ENCODE assay signal across 13 mouse cellular contexts in the genomic region with DNA sequence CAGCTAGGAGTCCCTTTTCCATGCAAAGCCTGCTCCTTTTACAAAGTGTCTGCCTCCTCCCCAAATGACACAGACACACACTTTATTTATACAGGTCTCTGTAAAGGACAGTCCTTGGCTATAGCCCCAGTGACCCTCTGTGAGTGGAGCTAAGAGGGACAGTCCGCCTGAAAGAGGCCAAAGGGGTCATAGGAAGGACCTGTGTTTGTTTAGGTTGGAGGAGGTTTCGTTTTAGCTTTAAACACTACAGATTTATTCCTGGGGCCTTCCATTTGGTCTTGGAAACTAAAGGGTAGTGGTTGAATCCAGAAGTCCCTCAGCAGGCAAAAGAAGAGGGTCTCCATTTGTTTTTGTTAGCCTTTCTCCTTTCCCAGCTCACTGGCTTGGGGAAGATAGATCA. TPM values are rescaled to one million over a fixed set of nuclear protein-coding genes. Genes with fewer than 3 reads are reported as not detected.
DNase-seq lines count a peak whose midpoint lies in the region; ATAC-seq lines count a peak whose summit lies in the region.
"Had no signal": no experiment of that assay in that cellular context is flagged by ENCODE, and none has a peak within 500 bp of the region (broad histone marks: within the 10 kb centered on the region; RNA-seq: fewer than 3 reads in every experiment).

No protein-coding gene starts in this region.

- no peaks in the 10 kb centered on the region for H3K36me3 ChIP-seq in kidney, embryonic 16.5 days (ENCODE audit: insufficient read depth, low read length)
- H3K36me3 ChIP-seq in hindbrain, embryonic 11.5 days (ENCODE audit: control insufficient read depth, insufficient read depth, low read length), result no peaks in the 10 kb centered on the region
- H3K36me3 ChIP-seq in midbrain, embryonic 13.5 days, result no peaks in the 10 kb centered on the region; the same call in 1 of the 2 replicates

- peak overlapping the region; percentile 90 for H3K4me2 ChIP-seq in kidney, embryonic 16.5 days (replicated peaks; ENCODE audit: low read depth, low read length)
- no peak overlapping the region for H3K4me2 ChIP-seq in hindbrain, embryonic 11.5 days (replicated peaks; ENCODE audit: low read depth, low read length)
- peak overlapping the region; percentile 68 for H3K4me2 ChIP-seq in midbrain, embryonic 13.5 days (replicated peaks)

- H3K9ac ChIP-seq in kidney, embryonic 16.5 days (replicated peaks; ENCODE audit: low read length), result peak overlapping the region; percentile 70
- no peak overlapping the region for H3K9ac ChIP-seq in hindbrain, embryonic 11.5 days (ENCODE audit: low read depth, low read length)
- peak overlapping the region; percentile 80 for H3K9ac ChIP-seq in midbrain, embryonic 13.5 days (replicated peaks)

- peaks cover 11% of the 10 kb centered on the region; the same call in 1 of the 2 replicates for H3K4me1 ChIP-seq in kidney, embryonic 16.5 days (ENCODE audit: insufficient read depth, low read length)
- peaks cover 2% of the 10 kb centered on the region; the same call in 1 of the 2 replicates for H3K4me1 ChIP-seq in hindbrain, embryonic 11.5 days (replicated peaks; ENCODE audit: control insufficient read depth, insufficient read depth, low read length)
- peaks cover 30% of the 10 kb centered on the region for H3K4me1 ChIP-seq in midbrain, embryonic 13.5 days (replicated peaks)

- peak overlapping the region; percentile 55 for H3K4me3 ChIP-seq in kidney, embryonic 16.5 days (ENCODE audit: low read length)
- H3K4me3 ChIP-seq in hindbrain, embryonic 11.5 days (ENCODE audit: low read depth, low read length), result peak overlapping the region; percentile 19; the same call in 1 of the 2 replicates
- peak overlapping the region; percentile 48 for H3K4me3 ChIP-seq in midbrain, embryonic 13.5 days (replicated peaks)

- DNase-seq in embryo, embryonic 10.5 days (ENCODE audit: low spot score), result peak; percentile 36
- no peak for DNase-seq in embryo, embryonic 10 days (ENCODE audit: low spot score)
- DNase-seq in kidney, postnatal 25 days, result no peak
- DNase-seq in hindbrain, embryonic 11.5 days (ENCODE audit: low spot score), result peak; percentile 31
- DNase-seq in urinary bladder, adult 2 months (ENCODE audit: low spot score), result no peak
- no peak for DNase-seq in cerebellum, adult 9-11 months
- DNase-seq: adrenal gland, postnatal 10 days; lung, postnatal 36 days; spleen, adult 18-20 months had no signal

- peak overlapping the region; percentile 81; the same call in 1 of the 2 replicates for H3K27ac ChIP-seq in kidney, embryonic 16.5 days (ENCODE audit: low read length)
- no peak overlapping the region for H3K27ac ChIP-seq in hindbrain, embryonic 11.5 days (ENCODE audit: low read depth, low read length)
- H3K27ac ChIP-seq in midbrain, embryonic 13.5 days, result peak overlapping the region; percentile 86

- ATAC-seq in kidney, embryonic 16.5 days (ENCODE audit: low FRiP score, low TSS enrichment), result no peak
- ATAC-seq in hindbrain, embryonic 11.5 days (ENCODE audit: low FRiP score), result no peak
- ATAC-seq in midbrain, embryonic 13.5 days, result no peak
- ATAC-seq: intestine, embryonic 16.5 days had no signal

- no peaks in the 10 kb centered on the region for H3K9me3 ChIP-seq in kidney, embryonic 16.5 days (ENCODE audit: low read length)
- no peaks in the 10 kb centered on the region for H3K9me3 ChIP-seq in hindbrain, embryonic 11.5 days (ENCODE audit: control insufficient read depth, low read length)
- no peaks in the 10 kb centered on the region for H3K9me3 ChIP-seq in midbrain, embryonic 13.5 days

- 28% methylated on average over 2 of the region's 2 CpGs for WGBS in kidney, embryonic 16.5 days
- 2% methylated on average over 2 of the region's 2 CpGs for WGBS in hindbrain, embryonic 11.5 days
- 13% methylated on average over 2 of the region's 2 CpGs for WGBS in midbrain, embryonic 13.5 days

- peaks cover 83% of the 10 kb centered on the region for H3K27me3 ChIP-seq in kidney, embryonic 16.5 days (ENCODE audit: insufficient read depth, low read length)
- peaks cover 64% of the 10 kb centered on the region for H3K27me3 ChIP-seq in hindbrain, embryonic 11.5 days (ENCODE audit: control insufficient read depth, insufficient read depth, low read length)
- H3K27me3 ChIP-seq in midbrain, embryonic 13.5 days, result peaks cover 100% of the 10 kb centered on the region

RNA-seq across cellular contexts. Expression of gene 4930412O13Rik, which starts 7.3 kb away (rescaled TPM):
- polyA plus RNA-seq in kidney, embryonic 16.5 days (2015; fragmentation: Nextera tagmentation; extraction: Ambion mirVana), result 2.8 and 3.2 TPM in 2 replicates
- 0.24 and 0.71 TPM in 2 replicates for polyA plus RNA-seq in hindbrain, embryonic 11.5 days (2014; fragmentation: Nextera tagmentation; extraction: Ambion mirVana)
- 1.7 and 3.9 TPM in 2 replicates for polyA plus RNA-seq in midbrain, embryonic 13.5 days (2015; fragmentation: Nextera tagmentation; extraction: Ambion mirVana)
- 12.3 and 23.2 TPM in 2 replicates for polyA plus RNA-seq in urinary bladder, adult 2 months (2012; rRNA removed)
- polyA plus RNA-seq: intestine, embryonic 16.5 days; liver, adult 2 months had no signal

RNA-seq across cellular contexts. Expression of gene 9230102O04Rik, which starts 15.6 kb away (rescaled TPM):
- 6.7 and 7.2 TPM in 2 replicates for polyA plus RNA-seq in kidney, embryonic 16.5 days (2015; fragmentation: Nextera tagmentation; extraction: Ambion mirVana)
- polyA plus RNA-seq in hindbrain, embryonic 11.5 days (2014; fragmentation: Nextera tagmentation; extraction: Ambion mirVana), result 1.6 and 3.3 TPM in 2 replicates
- 3.5 and 5.3 TPM in 2 replicates for polyA plus RNA-seq in midbrain, embryonic 13.5 days (2015; fragmentation: Nextera tagmentation; extraction: Ambion mirVana)
- 15.6 and 15.8 TPM in 2 replicates for polyA plus RNA-seq in urinary bladder, adult 2 months (2012; rRNA removed)
- polyA plus RNA-seq: intestine, embryonic 16.5 days; liver, adult 2 months had no signal

RNA-seq across cellular contexts. Expression of gene Gata3, which starts 16.1 kb away (rescaled TPM):
- polyA plus RNA-seq in kidney, embryonic 16.5 days (2015; fragmentation: Nextera tagmentation; extraction: Ambion mirVana), result 103 and 117 TPM in 2 replicates
- 18.6 and 22.9 TPM in 2 replicates for polyA plus RNA-seq in hindbrain, embryonic 11.5 days (2014; fragmentation: Nextera tagmentation; extraction: Ambion mirVana)
- polyA plus RNA-seq in midbrain, embryonic 13.5 days (2015; fragmentation: Nextera tagmentation; extraction: Ambion mirVana), result 94.8 and 119 TPM in 2 replicates
- polyA plus RNA-seq in urinary bladder, adult 2 months (2012; rRNA removed), result 60.3 and 78.8 TPM in 2 replicates

Comparison
In these comparisons a context has a peak if more than half of its experiments do, and no peak if none do; other contexts are left out.
1. DNase-seq: peak in embryo, embryonic 10.5 days (single experiment) and hindbrain, embryonic 11.5 days (single experiment); none in embryo, embryonic 10 days (single experiment), kidney, postnatal 25 days (0 of 2), urinary bladder, adult 2 months (single experiment) and cerebellum, adult 9-11 months (single experiment).
2. Peak in every context shown above with its lines, with median percentiles within 50 percentile points of each other: H3K4me3 ChIP-seq.